17 mouse cellular contexts compared by ENCODE assay signal in genomic region chr6:114032822-114033221, GRCm38 (mm10). TPM values are rescaled to one million over a fixed set of nuclear protein-coding genes. Genes with fewer than 3 reads are reported as not detected.
DNase-seq lines count a peak whose midpoint lies in the region; ATAC-seq lines count a peak whose summit lies in the region.
"Had no signal": no experiment of that assay in that cellular context is flagged by ENCODE, and none has a peak within 500 bp of the region (broad histone marks: within the 10 kb centered on the region; RNA-seq: fewer than 3 reads in every experiment).

No protein-coding gene starts in this region.

- no peaks in the 10 kb centered on the region for H3K4me1 ChIP-seq in liver, embryonic 11.5 days (replicated peaks; ENCODE audit: control insufficient read depth, insufficient read depth, low read length)
- H3K4me1 ChIP-seq: hindbrain, embryonic 15.5 days; limb, embryonic 15.5 days had no signal

- H3K9ac ChIP-seq in liver, embryonic 11.5 days (ENCODE audit: low read depth, low read length), result no peak overlapping the region
- H3K9ac ChIP-seq: hindbrain, embryonic 15.5 days; limb, embryonic 15.5 days; lung, embryonic 14.5 days had no signal

- no peak overlapping the region for H3K4me3 ChIP-seq in liver, embryonic 11.5 days (ENCODE audit: low read depth, low read length)
- H3K4me3 ChIP-seq: hindbrain, embryonic 15.5 days; limb, embryonic 15.5 days had no signal

- no peaks in the 10 kb centered on the region for H3K27me3 ChIP-seq in liver, embryonic 11.5 days (replicated peaks; ENCODE audit: control insufficient read depth, insufficient read depth, low read length)
- H3K27me3 ChIP-seq: hindbrain, embryonic 15.5 days had no signal

- ATAC-seq in cerebellum, adult (ENCODE audit: insufficient number of reproducible peaks, low FRiP score, low TSS enrichment), result peak; percentile 56; the same call in 1 of the 2 replicates
- ATAC-seq in liver, embryonic 11.5 days (replicated peaks; ENCODE audit: low FRiP score), result no peak
- ATAC-seq: forebrain, embryonic 14.5 days had no signal

- DNase-seq in cerebellum, postnatal 4 days (ENCODE audit: low spot score in 2 of 2), result no peak
- DNase-seq in left cerebral cortex, adult 18-20 months (ENCODE audit: low spot score in 2 of 2), result peak; percentile 84
- no peak for DNase-seq in left cerebral cortex, postnatal 4 days
- DNase-seq in layer of hippocampus, postnatal 36 days, result peak; percentile 47 to 49
- DNase-seq in retina, embryonic 14.5 days (ENCODE audit: low spot score), result no peak
- DNase-seq in kidney, adult 18-20 months, result no peak
- no peak for DNase-seq in liver, embryonic 11.5 days (ENCODE audit: low spot score)
- DNase-seq: adrenal gland, postnatal 10 days; gastrocnemius, postnatal 25 days; kidney, adult 11 months; kidney, postnatal 25 days; lung, embryonic 14.5 days; midbrain, embryonic 14.5 days had no signal

- H3K4me2 ChIP-seq in liver, embryonic 11.5 days, result no peak overlapping the region
- H3K4me2 ChIP-seq: hindbrain, embryonic 15.5 days; limb, embryonic 15.5 days; lung, embryonic 14.5 days had no signal

- no peaks in the 10 kb centered on the region for H3K36me3 ChIP-seq in liver, embryonic 11.5 days (ENCODE audit: control insufficient read depth, insufficient read depth, low read length)
- H3K36me3 ChIP-seq: hindbrain, embryonic 15.5 days; limb, embryonic 15.5 days had no signal

- intact Hi-C loops in left cerebral cortex, postnatal 4 days (cut with DNase I), result no loop called here

- H3K9me3 ChIP-seq in liver, embryonic 11.5 days (ENCODE audit: control insufficient read depth, low read length), result no peaks in the 10 kb centered on the region
- H3K9me3 ChIP-seq: hindbrain, embryonic 15.5 days; limb, embryonic 15.5 days had no signal

- WGBS in liver, embryonic 11.5 days, result 71% methylated on average over 8 of the region's 8 CpGs

- no peak overlapping the region for H3K27ac ChIP-seq in liver, embryonic 11.5 days (ENCODE audit: low read depth, low read length)
- H3K27ac ChIP-seq: hindbrain, embryonic 15.5 days; limb, embryonic 15.5 days had no signal

RNA-seq across cellular contexts. Expression of gene Atp2b2, which starts 9.6 kb away (rescaled TPM):
- 100 to 1,000 TPM; 569 to 617 TPM for total RNA-seq in left cerebral cortex, adult 18-20 months (2021)
- total RNA-seq in left cerebral cortex, postnatal 4 days (2021), result 100 to 1,000 TPM; 204 to 209 TPM
- total RNA-seq in layer of hippocampus, postnatal 36 days (2021), result 100 to 1,000 TPM; 324 to 330 TPM
- 0.58 and 0.62 TPM in 2 replicates for polyA plus RNA-seq in liver, embryonic 11.5 days (2014; fragmentation: Nextera tagmentation; extraction: Ambion mirVana)

Comparison
In these comparisons a context has a peak if more than half of its experiments do, and no peak if none do; other contexts are left out.
1. DNase-seq: peak in left cerebral cortex, adult 18-20 months (2 of 2) and layer of hippocampus, postnatal 36 days (2 of 2); none in cerebellum, postnatal 4 days (0 of 2), left cerebral cortex, postnatal 4 days (single experiment), retina, embryonic 14.5 days (single experiment), kidney, adult 18-20 months (single experiment) and liver, embryonic 11.5 days (single experiment).